Mouse (Mus musculus): ENCODE data around the gene Anxa2. TPM values are rescaled to one million over a fixed set of nuclear protein-coding genes. Genes with fewer than 3 reads are reported as not detected.

The Anxa2 gene
- polyA plus RNA-seq, 1 experiment: 55.9 TPM

- 45% methylated on average over 6 of the region's 6 CpGs for WGBS
- Histone ChIP-seq H3K4me3 (ENCODE audit: extremely low read depth, insufficient read depth, insufficient read length) (no peak overlapping the region), H3K27me3 (ENCODE audit: control insufficient read depth, insufficient read depth, low read length) (no peaks in the 10 kb centered on the region), H3K36me3 (ENCODE audit: control insufficient read depth, insufficient read depth, low read length) (no peaks in the 10 kb centered on the region), H3K27ac (ENCODE audit: insufficient read depth, low read length) (no peak overlapping the region), H3K4me1 (ENCODE audit: control insufficient read depth, insufficient read depth, insufficient read length) (no peaks in the 10 kb centered on the region)
- peak in 1 of 2 experiments; percentile 22 for DNase-seq (ENCODE audit: low read depth in 1 of 2, low spot score in 2 of 2)
- TF ChIP-seq CTCF (IDR thresholded peaks at IDR 0.05; ENCODE audit: extremely low read depth, insufficient read depth, insufficient read length, insufficient replicate concordance): peak; percentile 70; the same call in 1 of the 2 replicates
- no peak for TF ChIP-seq POLR2A (IDR thresholded peaks at IDR 0.05; ENCODE audit: low read depth, low read length)
Observed at GRCm38 (mm10) chr9:69502504-69502903, 49.1 kb downstream of the Anxa2 start.

- 10% methylated on average over 7 of the region's 7 CpGs for WGBS
- no peak for DNase-seq (ENCODE audit: low read depth in 1 of 2, low spot score in 2 of 2)
Observed at GRCm38 (mm10) chr9:69505611-69506010, 52.2 kb downstream of the Anxa2 start.

DNA sequence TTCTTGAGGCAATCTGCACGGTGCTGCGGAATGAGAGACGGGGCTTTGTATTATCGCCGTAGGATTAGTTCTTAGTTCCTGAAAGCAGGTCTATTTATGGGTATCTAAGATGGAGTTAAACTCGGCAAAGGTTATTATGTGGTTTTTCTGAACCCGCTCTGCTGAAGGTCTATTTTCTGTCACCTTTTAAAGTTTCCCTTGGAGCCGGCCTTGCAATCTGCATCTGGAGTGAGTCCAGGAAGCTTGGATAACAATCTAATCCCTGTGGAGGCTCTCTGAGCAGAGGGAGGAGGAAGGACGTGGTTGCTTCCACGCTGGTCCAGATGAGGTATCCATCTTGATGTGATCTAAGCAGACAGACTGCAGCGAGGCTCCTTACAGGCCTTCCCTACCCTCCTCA is 53.8 kb downstream of the Anxa2 start:
- Histone ChIP-seq H3K36me3 (ENCODE audit: control insufficient read depth, insufficient read depth, low read length) (no peaks in the 10 kb centered on the region), H3K27ac (ENCODE audit: insufficient read depth, low read length) (no peak overlapping the region), H3K4me1 (ENCODE audit: control insufficient read depth, insufficient read depth, insufficient read length) (no peaks in the 10 kb centered on the region), H3K4me3 (ENCODE audit: extremely low read depth, insufficient read depth, insufficient read length) (no peak overlapping the region), H3K27me3 (ENCODE audit: control insufficient read depth, insufficient read depth, low read length) (0 out of 2 replicates have a peak, but pooled peaks cover 2% of the 10 kb centered on the region)
- no peak for DNase-seq (ENCODE audit: low read depth in 1 of 2, low spot score in 2 of 2)
- 34% methylated on average over 11 of the region's 11 CpGs for whole genome bisulfite sequencing
- TF ChIP-seq CTCF (IDR thresholded peaks at IDR 0.05; ENCODE audit: extremely low read depth, insufficient read depth, insufficient read length, insufficient replicate concordance) (no peak), POLR2A (IDR thresholded peaks at IDR 0.05; ENCODE audit: low read depth, low read length) (no peak)

More at GRCm38 (mm10) chr9:69505611-69506010, 52.2 kb downstream of the Anxa2 start:
- Histone ChIP-seq H3K4me1 (ENCODE audit: control insufficient read depth, insufficient read depth, insufficient read length) (no peaks in the 10 kb centered on the region), H3K4me3 (ENCODE audit: extremely low read depth, insufficient read depth, insufficient read length) (no peak overlapping the region), H3K36me3 (ENCODE audit: control insufficient read depth, insufficient read depth, low read length) (no peaks in the 10 kb centered on the region), H3K27me3 (ENCODE audit: control insufficient read depth, insufficient read depth, low read length) (0 out of 2 replicates have a peak, but pooled peaks cover 2% of the 10 kb centered on the region), H3K27ac (ENCODE audit: insufficient read depth, low read length) (no peak overlapping the region)
- TF ChIP-seq CTCF (IDR thresholded peaks at IDR 0.05; ENCODE audit: extremely low read depth, insufficient read depth, insufficient read length, insufficient replicate concordance) (peak; percentile 40; the same call in 1 of the 2 replicates), POLR2A (IDR thresholded peaks at IDR 0.05; ENCODE audit: low read depth, low read length) (no peak)

GRCm38 (mm10) chr9:69508016-69508415 is 54.6 kb downstream of the Anxa2 start:
- DNase-seq (ENCODE audit: low read depth in 1 of 2, low spot score in 2 of 2): no peak
- no peak overlapping the region for H3K4me3 ChIP-seq (ENCODE audit: extremely low read depth, insufficient read depth, insufficient read length)
- no peak overlapping the region for H3K27ac ChIP-seq (ENCODE audit: insufficient read depth, low read length)
- 0 out of 2 replicates have a peak, but pooled peaks cover 2% of the 10 kb centered on the region for H3K27me3 ChIP-seq (ENCODE audit: control insufficient read depth, insufficient read depth, low read length)
- H3K36me3 ChIP-seq (ENCODE audit: control insufficient read depth, insufficient read depth, low read length): no peaks in the 10 kb centered on the region
- H3K4me1 ChIP-seq (ENCODE audit: control insufficient read depth, insufficient read depth, insufficient read length): no peaks in the 10 kb centered on the region
- TF ChIP-seq CTCF (IDR thresholded peaks at IDR 0.05; ENCODE audit: extremely low read depth, insufficient read depth, insufficient read length, insufficient replicate concordance) (no peak), POLR2A (IDR thresholded peaks at IDR 0.05; ENCODE audit: low read depth, low read length) (no peak)
- 67% methylated on average over 8 of the region's 8 CpGs for WGBS

DNA sequence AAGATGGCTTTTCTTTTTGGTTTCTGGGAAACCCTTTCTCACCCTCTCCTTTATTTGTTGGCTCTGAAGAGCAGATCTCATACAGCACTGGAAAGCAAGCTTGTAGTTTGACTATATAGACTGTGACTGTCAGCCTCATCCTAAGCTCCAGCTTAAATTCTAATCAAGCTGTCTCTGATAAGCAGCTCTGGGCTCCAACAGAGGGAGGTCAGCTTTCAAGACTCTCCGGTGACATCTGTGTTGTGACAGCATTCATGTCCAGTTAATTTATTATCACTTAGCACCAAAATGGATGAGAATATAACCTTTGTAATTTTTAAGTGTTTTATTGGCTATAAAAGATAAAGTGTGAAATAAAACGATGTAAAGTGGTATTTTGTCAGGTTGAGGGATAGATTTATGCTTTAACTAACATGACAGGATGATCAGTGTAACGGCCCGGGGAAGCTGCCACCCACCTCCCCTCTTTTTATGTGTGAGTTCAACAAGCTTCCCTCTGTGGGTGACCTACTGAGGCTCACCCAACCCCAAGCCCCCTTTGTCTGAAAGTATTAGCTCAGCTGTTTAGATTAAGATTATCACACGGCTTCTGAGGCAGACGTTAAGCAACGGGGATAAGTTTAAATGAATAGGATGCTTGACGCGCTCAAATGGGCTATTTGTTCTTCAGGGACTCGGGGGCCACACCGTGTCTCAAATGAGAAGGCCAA is 58.6 kb downstream of the Anxa2 start:
- no peak for TF ChIP-seq CTCF (IDR thresholded peaks at IDR 0.05; ENCODE audit: extremely low read depth, insufficient read depth, insufficient read length, insufficient replicate concordance)
- no peak for TF ChIP-seq POLR2A (IDR thresholded peaks at IDR 0.05; ENCODE audit: low read depth, low read length)
- no peaks in the 10 kb centered on the region for H3K36me3 ChIP-seq (ENCODE audit: control insufficient read depth, insufficient read depth, low read length)
- H3K27me3 ChIP-seq (ENCODE audit: control insufficient read depth, insufficient read depth, low read length): 0 out of 2 replicates have a peak, but pooled peaks cover 2% of the 10 kb centered on the region
- no peak overlapping the region for H3K4me3 ChIP-seq (ENCODE audit: extremely low read depth, insufficient read depth, insufficient read length)
- no peak overlapping the region for H3K27ac ChIP-seq (ENCODE audit: insufficient read depth, low read length)
- no peak for DNase-seq (ENCODE audit: low read depth in 1 of 2, low spot score in 2 of 2)
- WGBS: 79% methylated on average over 11 of the region's 11 CpGs
- no peaks in the 10 kb centered on the region for H3K4me1 ChIP-seq (ENCODE audit: control insufficient read depth, insufficient read depth, insufficient read length)

DNA sequence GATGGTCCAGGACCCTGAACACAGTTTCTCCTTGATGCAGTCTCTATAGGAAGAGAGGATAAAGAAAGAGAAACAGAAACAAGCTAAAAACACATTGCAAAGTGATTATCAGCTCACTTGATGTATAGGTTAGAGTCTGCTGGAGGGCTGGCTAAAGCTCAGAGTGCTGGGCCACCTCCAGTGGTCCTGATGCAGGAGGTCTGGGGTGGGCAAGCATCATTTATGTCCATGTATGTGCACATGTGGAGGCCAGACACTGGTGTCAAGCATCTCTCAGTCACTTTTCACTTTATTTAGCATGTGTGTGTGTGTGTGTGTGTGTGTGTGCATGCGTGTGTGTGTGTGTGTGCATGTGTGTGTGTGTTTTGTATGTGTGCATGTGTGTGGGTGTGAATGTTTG is 59.3 kb downstream of the Anxa2 start:
- Histone ChIP-seq H3K4me3 (ENCODE audit: extremely low read depth, insufficient read depth, insufficient read length) (no peak overlapping the region), H3K27me3 (ENCODE audit: control insufficient read depth, insufficient read depth, low read length) (0 out of 2 replicates have a peak, but pooled peaks cover 2% of the 10 kb centered on the region), H3K27ac (ENCODE audit: insufficient read depth, low read length) (no peak overlapping the region), H3K36me3 (ENCODE audit: control insufficient read depth, insufficient read depth, low read length) (no peaks in the 10 kb centered on the region), H3K4me1 (ENCODE audit: control insufficient read depth, insufficient read depth, insufficient read length) (no peaks in the 10 kb centered on the region)
- WGBS: 95% methylated on average over 1 of the region's 1 CpGs
- DNase-seq (ENCODE audit: low read depth in 1 of 2, low spot score in 2 of 2): no peak
- TF ChIP-seq CTCF (IDR thresholded peaks at IDR 0.05; ENCODE audit: extremely low read depth, insufficient read depth, insufficient read length, insufficient replicate concordance) (no peak), POLR2A (IDR thresholded peaks at IDR 0.05; ENCODE audit: low read depth, low read length) (no peak)

- no peak for DNase-seq (ENCODE audit: low read depth in 1 of 2, low spot score in 2 of 2)
- no peaks in the 10 kb centered on the region for H3K36me3 ChIP-seq (ENCODE audit: control insufficient read depth, insufficient read depth, low read length)
- no peak overlapping the region for H3K4me3 ChIP-seq (ENCODE audit: extremely low read depth, insufficient read depth, insufficient read length)
- H3K27ac ChIP-seq (ENCODE audit: insufficient read depth, low read length): no peak overlapping the region
- no peaks in the 10 kb centered on the region for H3K4me1 ChIP-seq (ENCODE audit: control insufficient read depth, insufficient read depth, insufficient read length)
- H3K27me3 ChIP-seq (ENCODE audit: control insufficient read depth, insufficient read depth, low read length): no peaks in the 10 kb centered on the region
- TF ChIP-seq POLR2A (IDR thresholded peaks at IDR 0.05; ENCODE audit: low read depth, low read length): no peak
- TF ChIP-seq CTCF (IDR thresholded peaks at IDR 0.05; ENCODE audit: extremely low read depth, insufficient read depth, insufficient read length, insufficient replicate concordance): no peak
- 84% methylated on average over 8 of the region's 8 CpGs for WGBS
Observed at GRCm38 (mm10) chr9:69514206-69514605, 60.8 kb downstream of the Anxa2 start.

Measured in spleen, adult 2 months (tissue).